Mouse (Mus musculus) urinary bladder, postnatal 14 days (tissue): ENCODE data around the gene Ppih.
A peak's percentile ranks its signal among the peaks of the same experiment; 100 is the strongest.

Source experiments
- DNase-seq: peaks from one replicate; pipeline ENCODE4 v3.0.0; 2021; ENCODE audit warnings: low spot score

Ppih gene

DNA sequence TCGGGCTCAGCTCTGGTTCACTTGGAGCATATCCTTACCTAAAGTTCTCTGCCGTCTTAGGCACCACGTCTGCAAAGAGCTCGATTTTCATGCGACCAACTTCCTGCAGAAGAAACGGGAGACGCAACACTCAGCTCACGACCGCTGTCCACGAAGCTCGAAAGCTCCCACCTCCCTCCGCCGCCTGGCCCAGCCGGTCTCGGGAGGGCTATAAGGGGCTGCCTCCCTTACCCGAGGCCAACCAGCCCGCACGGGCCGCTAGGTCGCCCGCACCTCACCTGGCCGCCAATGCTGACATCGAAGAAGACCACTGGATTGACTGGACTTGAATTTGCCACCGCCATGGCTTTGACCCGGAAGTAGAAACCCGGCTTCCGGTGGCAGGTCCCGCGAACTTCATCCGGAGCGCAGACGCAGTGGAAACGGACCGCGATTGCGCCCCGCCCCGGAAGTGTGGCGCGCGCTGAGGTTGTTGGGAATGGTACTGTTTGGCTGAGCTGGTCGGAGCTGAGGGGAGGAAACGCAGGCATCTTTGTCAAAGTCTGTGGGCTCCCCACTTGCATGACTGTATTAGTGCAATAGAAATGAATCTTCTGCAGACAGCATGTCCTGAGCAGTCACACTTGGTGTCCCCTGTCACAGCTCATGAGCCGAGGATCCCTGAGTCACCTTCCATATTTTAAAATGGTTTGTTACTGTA lies at the start of gene Ppih:
TSS of gene Ppih (minus strand) at position 416 of the 700 bp plus-strand sequence.
- DNase-seq, result peak; percentile 95

DNA sequence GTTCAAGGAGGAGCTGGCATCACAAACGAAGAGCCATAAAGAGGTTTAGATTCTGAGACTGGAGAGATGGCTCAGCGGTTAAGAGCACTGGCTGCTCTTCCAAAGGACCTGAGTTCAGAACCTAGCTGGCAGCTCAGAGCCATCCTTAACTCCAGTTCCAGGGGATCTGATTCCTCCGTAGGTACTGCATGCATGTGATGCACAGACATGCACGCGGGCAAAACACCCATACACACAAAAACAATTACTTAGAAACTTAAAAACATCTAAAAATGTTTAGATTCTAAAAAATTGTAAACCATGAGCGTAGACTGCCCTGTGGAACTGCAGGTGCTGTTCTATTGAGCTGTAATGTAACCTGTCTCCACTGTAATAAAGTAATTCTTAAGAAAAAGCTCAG lies 49.1 kb upstream of the Ppih start:
- no peak for DNase-seq

DNA sequence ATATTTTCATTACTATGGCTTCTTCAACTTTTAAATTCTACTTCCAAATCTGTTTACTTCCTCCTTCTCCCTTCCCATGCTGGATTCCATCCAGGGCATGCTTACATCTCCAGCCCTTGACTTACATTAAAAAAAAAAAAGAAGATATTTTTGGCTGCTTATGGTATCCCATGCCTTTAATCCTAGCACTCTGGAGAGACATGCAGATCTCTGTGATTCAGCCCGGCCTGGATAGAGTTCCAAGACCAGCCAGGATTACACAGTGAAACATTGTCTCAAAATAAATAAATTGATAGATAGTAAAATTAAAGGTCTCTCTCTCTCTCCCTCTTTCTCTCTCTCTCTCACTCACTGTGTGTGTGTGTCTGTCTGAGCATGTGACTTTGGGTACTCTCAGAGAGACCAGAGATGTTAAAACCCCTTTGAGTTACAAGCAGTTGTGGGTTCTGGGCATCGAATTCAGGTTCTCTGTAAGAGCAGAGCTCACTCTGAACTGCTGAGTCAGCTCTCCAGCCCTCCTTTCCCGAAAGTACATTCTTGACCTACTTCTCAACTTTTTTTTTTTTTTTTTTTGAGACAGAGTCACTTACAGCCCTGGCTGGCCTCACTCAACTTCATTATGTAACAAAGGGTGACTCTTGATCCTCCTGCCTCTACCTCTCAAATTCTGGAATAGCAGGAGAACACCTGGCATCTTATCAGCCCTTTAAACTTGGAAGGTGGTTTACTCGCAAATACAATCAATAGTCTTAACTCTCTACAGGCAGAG lies 46.6 kb upstream of the Ppih start:
- DNase-seq, result no peak

DNA sequence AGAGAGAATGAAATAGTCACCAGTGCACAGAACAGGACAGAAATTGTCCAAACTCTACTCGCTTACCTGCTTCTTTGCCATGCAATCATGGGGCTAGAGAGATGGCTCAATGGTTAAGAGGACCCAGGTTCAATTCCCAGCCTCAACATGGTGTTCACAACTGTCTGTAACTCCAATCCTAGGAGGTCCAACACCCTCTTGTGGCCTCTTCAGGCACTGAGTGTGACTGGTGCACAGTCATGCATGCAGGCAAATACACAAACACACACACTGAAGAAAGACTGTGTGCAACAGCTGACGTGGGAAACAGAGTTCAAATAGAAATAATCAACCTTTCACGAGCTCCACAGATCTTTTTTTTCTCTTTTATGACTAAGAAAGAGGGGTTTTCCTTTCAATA lies 41.9 kb upstream of the Ppih start:
- no peak for DNase-seq

DNA sequence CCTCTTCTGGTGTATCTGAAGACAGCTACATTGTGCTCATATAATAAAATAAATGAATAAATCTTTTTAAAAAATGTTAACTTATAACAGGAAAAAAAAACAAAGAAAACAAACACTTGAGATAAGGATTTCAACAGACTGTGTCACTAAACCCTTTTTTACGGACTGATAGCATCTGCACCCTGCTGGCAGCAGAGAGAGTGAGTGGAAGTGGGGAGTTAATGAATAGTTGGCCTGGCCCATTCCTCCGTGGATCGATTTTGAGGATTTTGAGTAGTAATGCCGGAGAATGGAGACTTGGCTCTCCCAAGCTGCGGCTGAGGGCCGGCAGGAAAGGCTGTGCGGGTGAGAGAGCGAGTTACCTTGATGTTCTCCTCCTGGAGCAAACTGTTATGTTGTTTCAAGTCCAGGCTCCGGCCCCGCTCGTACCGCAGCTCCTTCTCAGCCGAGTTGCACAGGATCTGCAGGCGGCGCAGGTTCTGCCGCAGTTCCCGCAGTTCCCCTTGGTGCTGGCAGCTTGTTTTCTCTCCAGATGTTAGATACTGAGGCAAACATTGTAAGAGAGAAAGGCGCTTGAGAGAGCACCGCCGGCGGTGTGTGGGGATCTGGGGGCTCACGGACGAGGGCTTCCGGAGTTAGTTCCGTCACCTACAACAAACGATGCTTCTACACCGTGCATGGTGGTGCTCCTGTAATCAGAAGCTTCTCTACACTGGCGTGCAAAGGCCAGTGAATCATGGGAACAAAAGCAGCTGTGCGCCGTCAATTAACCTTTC lies 39.0 kb upstream of the Ppih start:
- peak; percentile 18 for DNase-seq

DNA sequence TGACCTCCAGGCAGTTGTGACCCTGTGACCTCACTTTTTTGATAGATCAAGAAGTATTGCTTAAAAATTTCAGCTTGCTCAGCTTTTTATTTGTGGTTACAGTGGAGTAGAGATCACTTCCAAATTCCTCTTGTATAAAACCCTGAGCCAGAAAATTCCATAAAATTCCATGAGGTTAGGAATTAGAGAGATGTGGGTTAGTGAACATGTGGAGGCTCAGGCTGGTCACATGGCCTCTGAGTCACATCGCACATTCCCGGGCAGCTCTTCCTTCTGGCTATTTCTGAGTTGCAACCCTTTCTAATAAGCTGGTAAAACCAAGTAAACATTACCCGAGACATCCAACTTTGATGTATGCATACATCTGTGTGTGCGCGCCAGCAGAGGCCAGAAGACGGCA lies 25.2 kb upstream of the Ppih start:
- no peak for DNase-seq

DNA sequence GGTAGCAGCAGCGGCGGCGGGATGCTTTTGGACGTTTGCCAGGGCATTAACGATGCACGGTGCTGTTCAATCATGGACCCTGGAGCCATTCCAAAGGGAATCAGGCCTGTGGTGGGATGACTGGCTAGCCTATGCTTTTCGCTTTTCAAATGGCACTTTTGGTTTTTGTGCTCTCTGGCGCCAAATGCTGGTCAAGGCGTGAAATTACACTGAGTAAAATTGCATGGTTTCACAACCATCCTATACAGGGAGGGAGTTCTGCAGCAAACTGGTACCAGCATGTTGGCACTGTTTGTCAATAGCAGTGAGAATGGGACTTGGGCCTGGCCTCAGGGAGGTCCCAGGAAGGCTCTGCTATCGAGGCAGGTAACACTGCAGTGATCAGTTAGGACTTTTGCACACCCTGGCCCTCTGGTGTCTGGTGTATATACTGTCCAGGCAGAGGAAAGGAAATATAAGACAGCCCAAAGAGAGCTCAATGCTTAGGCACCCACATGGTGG lies 18.6 kb upstream of the Ppih start:
- DNase-seq, result peak; percentile 5

DNA sequence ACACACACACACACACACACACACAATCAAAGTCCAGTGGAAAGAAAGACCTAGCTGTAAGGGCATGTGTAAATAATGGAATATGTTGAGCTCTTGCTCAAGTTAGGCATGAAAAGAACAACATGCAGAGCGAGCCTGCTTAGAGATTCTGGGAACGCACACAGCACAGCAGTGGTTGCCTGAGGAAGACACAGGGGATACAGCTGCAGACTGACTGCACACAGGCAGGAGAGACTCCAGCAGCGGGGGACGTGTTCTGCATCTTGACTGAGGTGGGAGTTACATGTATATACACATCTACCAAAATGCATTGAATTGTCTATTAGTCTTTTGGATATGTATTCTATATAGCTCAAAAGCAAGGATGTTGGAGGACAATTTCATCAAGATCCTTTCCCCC lies 18.1 kb upstream of the Ppih start:
- no peak for DNase-seq

DNA sequence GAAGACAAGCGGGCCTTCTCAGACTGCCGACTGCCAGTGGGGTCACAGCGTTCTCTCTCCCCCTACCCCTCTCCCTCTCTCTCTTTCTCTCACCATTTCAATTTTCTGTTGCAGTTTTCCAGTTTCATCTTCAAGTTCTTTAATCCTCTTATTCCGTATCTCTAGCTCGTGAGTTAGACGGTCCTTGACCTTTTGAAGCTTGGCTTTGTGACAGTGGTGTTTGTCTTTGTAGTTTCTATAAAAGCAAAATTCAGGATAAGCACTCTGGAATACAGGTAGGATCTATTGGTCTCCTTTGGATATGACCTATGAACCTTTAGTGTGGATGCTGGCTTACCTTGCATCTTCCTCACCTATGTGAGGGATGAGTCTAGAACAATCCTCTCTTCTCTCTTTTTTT lies 13.1 kb upstream of the Ppih start:
- no peak for DNase-seq

DNA sequence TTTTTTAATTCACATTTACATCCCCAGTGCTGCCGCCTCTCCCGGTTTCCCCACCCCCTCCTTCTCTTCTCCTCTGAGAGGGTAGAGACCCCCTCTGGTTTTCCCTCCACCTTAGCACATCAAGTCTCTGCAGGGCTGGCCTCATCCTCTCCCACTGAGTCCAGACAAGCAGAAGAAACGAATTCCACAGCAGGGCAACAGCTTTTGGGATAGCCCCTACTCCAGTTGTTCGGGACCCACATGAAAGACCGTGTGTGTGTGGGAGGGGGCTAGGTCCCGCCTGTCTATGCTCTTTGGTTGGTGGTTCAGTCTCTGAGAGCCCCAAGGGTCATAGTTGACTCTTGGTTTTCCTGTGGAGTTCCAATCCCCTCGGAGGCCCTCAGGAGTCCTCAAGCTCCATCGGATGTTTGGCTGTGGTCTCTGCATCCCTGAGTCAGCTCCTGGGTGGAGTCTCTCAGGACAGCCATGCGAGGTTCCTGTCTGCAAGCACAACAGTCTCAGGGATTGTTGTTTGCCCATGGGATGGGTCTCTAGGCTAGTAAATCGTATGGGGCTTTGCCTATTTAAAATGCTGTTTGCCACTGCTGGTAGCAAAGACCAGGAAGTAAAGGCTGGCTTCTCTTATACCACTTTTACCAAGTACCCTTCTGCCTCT lies 677 bp upstream of the Ppih start:
- no peak for DNase-seq

DNA sequence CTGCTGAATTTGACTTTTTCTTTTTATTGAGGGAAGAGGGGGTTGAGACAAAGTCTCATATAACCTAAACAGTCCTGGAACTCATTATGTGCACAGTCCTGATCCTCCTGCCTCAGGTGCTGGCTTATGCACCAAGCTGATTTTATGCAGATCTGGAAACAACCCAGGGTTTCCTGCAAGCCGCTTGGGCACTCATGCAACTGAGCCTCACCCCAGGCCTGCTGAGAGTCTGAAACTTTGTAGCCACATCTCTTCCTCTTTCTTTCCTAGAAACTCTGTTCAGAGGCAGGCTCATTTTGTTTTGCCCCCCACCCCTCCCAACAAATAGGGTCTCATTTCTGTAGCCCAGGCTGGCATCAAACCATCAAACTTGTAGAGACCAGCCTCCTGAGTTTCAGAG lies 6.6 kb downstream of the Ppih start:
- DNase-seq, result no peak

DNA sequence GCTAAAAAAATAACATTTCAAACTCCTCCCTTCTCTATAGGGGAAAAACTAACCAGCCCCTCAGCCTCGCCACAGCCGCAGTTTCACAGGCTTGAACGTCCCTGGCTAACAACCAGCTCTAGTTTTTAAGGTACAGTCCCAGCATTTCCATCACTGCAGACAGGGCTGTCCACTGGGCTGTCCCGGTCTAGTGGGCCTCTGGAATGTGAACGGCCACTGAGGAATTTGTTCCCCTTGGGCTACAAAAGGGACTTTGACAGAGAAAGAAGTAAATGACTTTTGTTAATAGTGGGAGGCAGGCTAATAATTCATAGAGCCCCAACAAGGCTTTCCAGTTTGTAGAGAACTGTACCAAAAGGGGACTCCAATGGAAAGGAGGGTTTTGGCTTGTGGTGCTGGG lies 14.9 kb downstream of the Ppih start:
- no peak for DNase-seq

DNA sequence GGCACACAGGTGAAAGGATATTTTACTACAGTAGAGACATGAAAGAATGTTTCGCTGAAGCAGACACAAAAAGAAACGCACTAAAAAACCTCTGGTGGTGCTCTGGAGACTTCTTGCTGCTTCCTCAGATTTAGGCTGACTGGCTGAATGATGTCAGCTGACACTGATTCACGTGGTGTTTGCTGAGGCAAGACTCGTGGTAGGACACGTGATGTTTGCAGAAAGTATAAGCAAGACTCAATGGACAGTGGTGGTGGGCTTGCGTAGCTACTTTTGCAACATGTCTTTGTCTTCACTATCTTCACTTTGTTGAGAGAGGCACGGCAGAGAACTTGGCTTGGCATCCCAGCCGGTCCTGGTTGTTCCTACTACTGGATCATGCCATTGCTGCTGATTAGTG lies 17.1 kb downstream of the Ppih start:
- no peak for DNase-seq

DNA sequence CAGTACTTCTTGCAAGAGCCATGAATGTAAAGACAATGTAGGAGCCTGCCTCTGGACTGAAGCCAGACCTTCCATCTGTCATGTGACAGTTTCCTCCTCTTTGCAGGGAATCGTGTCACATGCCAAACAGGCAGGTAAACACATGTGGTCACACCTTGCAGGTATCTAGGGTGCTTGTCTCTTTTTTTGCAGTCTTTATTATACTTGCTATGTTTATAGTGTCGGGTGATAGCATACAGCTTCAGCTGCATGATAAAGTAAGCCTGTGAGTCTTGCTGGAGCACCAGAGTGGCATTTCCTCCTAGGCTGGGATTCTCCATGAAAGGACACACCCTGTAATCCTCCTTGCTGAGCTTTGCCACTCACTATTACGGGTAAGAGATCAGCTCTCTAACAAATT lies 18.6 kb downstream of the Ppih start:
- no peak for DNase-seq

DNA sequence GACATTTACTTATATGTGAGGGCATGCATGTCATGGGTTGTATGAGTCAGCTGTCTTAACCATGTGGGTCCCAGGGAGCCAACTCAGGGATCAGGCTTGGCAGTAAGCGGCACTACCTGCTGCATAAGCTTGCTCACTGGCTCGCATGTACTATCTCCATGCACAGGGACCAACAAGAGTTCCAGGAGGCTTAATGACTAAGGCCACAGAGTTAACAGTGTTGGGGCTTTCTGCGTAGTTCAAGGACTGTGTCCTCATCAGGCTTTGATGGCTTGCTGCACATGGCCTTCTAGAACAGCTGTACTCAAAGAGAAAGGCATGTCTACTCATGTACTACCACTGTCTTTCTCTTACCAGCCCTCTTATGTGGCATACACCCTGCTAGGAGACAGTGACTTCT lies 19.6 kb downstream of the Ppih start:
- DNase-seq, result no peak

DNA sequence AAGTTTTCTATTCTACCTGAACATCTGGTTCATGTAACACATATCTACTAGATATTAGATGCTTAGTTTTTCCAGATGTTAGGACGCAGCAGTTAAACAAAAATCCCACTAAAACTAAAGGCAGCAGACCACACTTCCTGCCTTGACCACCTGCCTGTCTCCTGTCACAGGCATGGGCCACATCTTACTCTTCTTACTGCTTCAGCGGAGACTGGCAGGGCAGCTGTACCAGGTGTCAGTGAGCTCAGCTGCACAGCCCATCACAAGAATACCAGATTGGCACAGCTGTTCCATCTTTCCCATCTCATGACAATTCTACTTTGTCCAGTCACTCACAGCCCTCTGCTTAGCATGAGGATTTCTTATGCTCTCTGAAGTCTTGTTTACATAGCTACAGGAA lies 23.0 kb downstream of the Ppih start:
- no peak for DNase-seq

DNA sequence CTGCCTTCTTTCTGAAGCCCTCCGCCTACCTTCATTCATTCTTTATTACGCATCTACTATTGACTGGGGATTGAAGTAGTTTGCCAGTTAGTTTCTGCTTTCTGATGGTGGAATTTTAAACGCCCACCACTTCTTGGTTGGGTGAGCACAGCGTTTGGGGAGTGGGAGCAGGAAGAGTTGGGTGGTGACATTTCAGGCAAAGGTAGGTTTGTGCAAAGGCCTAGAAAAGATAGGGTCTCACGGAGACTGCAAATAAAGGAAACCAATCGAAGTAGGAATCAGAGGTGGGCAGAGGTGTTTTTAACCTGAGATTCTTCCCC lies 25.3 kb downstream of the Ppih start:
- no peak for DNase-seq

DNA sequence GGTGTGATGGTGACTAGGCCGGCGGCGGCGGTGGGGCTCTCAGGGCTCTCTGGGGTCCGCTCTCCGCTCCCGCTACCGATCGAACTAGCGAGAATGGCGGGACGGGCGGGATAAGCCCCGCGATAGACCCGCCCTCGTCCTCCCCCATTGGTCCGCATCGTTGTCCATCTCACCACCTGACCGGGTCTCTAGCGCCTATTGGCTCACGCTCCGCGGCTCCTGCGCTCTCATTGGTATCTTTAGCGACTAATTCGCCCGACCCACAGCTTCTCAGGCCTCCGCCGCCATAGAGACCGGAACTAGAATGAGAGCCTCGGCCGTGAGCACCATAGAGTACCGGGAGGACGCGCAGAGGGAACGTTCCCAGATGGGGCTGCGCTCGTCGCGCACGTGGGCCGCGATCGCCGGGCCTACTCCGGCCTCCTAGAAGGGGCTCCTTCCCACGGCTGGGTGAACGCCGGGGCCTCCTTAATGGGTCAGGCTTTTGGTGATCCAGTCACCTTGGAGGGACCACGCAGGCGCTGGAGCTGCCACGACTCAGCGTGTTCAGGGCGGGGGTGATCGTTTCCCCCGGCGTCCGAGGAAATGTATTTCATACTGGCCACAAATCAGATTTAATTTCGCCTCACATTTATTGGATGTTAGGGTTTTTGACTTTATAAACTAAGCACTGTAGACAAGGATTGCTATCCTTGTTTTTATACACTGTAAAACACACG lies 25.8 kb downstream of the Ppih start, which contains the start of gene Ybx1:
TSS of gene Ybx1 (minus strand) at position 190 of the 719 bp plus-strand sequence.
- DNase-seq, result peak; percentile 100

DNA sequence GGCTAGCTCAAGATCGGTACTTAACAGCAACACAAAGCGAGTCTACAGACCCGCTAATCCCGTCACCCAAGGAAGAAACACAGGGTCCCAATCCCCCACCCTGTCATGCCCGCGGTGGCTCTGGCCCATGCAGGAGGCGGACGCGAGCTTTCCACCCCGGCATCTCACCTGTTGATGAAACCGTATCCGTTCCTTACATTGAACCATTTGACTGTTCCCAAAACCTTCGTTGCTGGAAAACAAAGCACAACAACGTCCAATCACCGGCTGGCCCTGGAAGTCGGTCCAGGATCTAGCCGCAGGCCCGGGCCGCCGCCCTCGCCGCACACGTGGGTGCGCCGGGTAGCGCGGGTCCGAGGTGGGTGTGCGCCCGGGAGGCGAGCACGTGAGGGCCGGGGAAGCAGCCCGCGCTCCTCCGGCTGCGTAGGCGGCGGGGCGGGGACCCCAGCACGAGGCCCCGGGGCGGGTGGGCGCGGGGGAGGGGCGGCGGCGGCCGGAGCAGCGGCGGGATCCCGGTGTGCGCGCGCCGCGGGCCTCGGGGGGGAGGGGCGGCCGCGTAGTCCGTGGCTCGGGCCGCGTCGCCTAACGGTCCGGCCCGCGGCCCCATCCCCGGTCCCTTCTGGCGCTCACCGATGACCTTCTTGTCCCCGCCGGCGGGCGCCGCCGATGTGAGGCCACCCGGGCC lies 26.6 kb downstream of the Ppih start:
- DNase-seq, result peak; percentile 9

DNA sequence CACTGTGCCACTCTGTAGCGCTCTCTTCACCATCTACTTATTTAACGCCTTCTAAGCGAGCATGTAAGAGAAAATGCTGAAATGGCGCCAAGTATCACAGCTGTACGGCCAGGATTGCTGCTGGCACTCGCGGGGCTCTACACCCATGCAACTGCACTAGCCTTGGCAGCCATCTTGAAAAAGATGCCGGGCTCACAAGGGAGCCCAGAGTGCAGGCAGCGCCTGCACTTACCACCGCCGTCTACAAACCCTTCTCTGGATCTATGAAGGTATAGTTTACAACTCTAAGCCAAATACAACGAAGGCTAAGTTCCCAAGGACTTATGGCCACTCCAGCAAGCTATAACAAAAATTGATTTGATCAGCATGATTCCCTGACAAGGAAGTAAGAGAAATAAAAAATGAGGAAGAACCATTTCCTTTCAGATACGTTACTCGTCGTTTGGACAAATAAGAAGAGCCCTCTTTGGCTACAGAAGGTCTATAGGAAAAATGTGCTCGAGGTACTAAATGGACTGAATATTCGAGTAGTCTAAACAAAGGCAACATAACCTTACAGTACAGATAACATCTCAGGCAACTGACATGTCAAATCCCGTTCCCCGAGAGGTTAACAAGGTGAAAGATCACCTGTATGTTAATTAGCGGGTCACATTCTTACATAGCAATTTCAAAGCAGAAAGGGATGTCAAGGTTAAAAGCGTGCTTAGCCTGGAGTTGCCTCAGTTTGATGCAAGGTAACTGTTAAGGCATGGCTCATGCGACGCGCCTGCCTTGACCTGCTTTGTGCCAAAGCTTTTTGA lies 27.4 kb downstream of the Ppih start:
- DNase-seq, result peak; percentile 27
